Mouse (Mus musculus): ENCODE measurements around the gene Snx6. TPM values are rescaled to one million over a fixed set of nuclear protein-coding genes. Genes with fewer than 3 reads are reported as not detected.
"Not testable (repeated sequence)": the region's sequence is repeated elsewhere in the genome, so short reads cannot be mapped to it uniquely, and the experiment has no call there.

The Snx6 gene
- polyA plus RNA-seq, 1 experiment from 2014 or later = 201 TPM

DNA sequence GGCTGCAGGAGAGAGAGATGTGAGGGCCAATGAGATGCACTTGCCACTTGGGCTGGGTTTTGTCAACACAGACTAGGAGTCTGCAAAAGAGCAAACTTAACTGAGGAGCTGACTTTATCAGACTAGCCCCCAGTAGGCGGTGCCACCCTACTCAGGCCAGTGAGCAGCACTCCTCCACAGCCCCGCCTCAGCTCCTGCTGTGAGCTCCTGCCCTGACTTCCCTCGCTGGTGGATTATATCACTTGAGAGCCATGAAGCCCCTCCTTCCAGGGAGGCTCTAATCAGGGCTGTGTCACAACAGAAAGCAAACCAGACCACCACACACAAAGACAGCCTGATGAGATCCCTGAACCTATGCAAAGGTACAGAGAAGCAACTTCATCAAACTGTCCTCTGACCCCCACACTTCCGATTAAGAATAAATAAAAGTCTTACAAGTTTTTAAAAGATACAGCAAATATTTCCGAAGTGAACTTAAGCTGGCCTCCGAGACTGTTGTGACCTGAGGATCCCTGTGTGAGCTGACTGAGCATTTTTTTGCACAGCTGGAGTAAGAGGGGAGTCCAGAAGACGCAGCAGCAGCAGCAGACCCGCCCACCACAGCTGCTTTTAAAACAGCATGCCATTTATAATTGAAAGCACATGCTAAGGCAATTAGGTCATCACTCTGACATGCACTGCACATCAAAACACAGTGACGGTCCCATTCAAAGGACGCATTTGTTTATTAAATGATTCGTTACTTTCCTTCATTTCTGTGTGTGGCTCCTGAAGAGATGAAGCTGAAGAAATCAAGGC lies 6.0 kb downstream of the Snx6 start:
- no peaks in the 10 kb centered on the region for H3K27me3 ChIP-seq
- 0 out of 2 replicates have a peak overlapping the region, but pooled peaks have one; percentile 6 for H3K4me2 ChIP-seq
- peaks cover 44% of the 10 kb centered on the region for H3K4me1 ChIP-seq (replicated peaks)
- H3K27ac ChIP-seq = no peak overlapping the region
- no peak for ATAC-seq (ENCODE audit: low FRiP score)
- H3K9ac ChIP-seq = no peak overlapping the region
- H3K36me3 ChIP-seq = peaks cover 13% of the 10 kb centered on the region
- no peaks in the 10 kb centered on the region for H3K9me3 ChIP-seq
- 23% methylated on average over 11 of the region's 11 CpGs for WGBS
- H3K4me3 ChIP-seq = no peak overlapping the region

DNA sequence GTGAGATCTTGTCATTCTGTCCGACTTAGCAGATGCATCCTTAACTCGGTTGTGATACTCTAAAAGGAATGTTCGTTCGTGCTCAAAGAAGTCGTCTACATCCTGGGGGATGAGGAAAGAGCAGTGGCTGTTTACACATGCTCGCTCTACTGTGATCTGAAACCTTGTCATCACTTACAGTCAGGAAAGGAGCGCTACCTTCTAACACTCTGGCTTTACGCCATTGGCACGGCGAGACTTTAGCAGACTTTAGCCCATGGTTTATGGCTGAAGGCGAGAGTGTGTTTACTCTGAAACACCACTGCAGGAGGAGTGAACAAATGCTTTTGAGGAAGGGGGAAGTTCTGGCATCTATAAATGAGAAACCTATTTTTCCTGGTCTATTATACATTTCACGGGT lies 31.9 kb downstream of the Snx6 start:
- Histone ChIP-seq H3K4me1 (replicated peaks) (no peaks in the 10 kb centered on the region), H3K4me3 (no peak overlapping the region), H3K36me3 (peaks cover 80% of the 10 kb centered on the region), H3K9ac (no peak overlapping the region), H3K27ac (no peak overlapping the region), H3K27me3 (no peaks in the 10 kb centered on the region), H3K9me3 (no peaks in the 10 kb centered on the region), H3K4me2 (no peak overlapping the region)
- ATAC-seq (ENCODE audit: low FRiP score) = no peak
- 94% methylated on average over 12 of the region's 12 CpGs for WGBS

DNA sequence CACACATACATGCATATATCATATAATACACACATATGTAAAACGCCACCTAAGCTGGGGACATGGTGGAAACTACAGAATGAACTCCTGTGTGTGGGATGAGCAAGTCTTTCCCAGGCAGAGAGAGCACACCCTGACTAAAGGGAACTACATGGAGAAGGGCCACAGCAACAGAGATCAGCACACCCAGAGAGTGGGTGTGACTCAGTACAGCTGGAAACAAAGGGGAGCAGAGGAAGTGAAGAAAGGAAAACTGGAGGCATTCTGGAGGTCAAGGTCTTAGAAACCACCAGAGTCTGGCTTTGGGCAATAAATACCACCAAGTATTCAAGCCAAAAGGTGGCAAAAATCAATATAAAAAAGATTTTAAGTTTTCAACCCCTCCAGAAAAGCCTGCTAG lies 34.8 kb downstream of the Snx6 start:
- H3K9ac ChIP-seq = no peak overlapping the region
- H3K27me3 ChIP-seq = no peaks in the 10 kb centered on the region
- ATAC-seq (ENCODE audit: low FRiP score) = no peak
- WGBS = 97% methylated on average over 1 of the region's 1 CpGs
- H3K36me3 ChIP-seq = peaks cover 80% of the 10 kb centered on the region
- H3K4me2 ChIP-seq = no peak overlapping the region
- H3K9me3 ChIP-seq = no peaks in the 10 kb centered on the region
- no peak overlapping the region for H3K27ac ChIP-seq
- no peaks in the 10 kb centered on the region for H3K4me1 ChIP-seq (replicated peaks)
- H3K4me3 ChIP-seq = no peak overlapping the region

DNA sequence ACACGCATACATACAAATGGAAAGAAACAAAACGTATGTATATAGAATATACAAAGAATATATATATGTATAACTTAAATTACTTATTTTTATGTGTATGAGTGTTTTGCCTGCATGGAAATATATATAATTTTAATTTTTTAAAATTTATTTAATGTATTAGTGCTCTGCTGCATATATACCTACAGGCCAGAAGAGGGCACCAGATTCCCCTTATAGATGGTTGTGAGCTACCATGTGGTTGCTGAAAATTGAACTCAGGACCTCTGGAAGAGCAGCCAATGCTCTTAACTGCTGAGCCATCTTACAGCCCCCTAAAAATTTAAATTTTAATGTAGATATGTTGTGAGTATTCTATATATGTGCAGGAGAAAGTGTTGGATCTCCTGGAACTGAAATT lies 36.7 kb downstream of the Snx6 start:
- no peak overlapping the region for H3K27ac ChIP-seq
- no peak overlapping the region for H3K4me3 ChIP-seq
- no peak for ATAC-seq (ENCODE audit: low FRiP score)
- H3K4me2 ChIP-seq = no peak overlapping the region
- peaks cover 79% of the 10 kb centered on the region for H3K36me3 ChIP-seq
- H3K27me3 ChIP-seq = no peaks in the 10 kb centered on the region
- H3K4me1 ChIP-seq (replicated peaks) = no peaks in the 10 kb centered on the region
- H3K9me3 ChIP-seq = no peaks in the 10 kb centered on the region
- no peak overlapping the region for H3K9ac ChIP-seq
- WGBS = 96% methylated on average over 2 of the region's 2 CpGs

DNA sequence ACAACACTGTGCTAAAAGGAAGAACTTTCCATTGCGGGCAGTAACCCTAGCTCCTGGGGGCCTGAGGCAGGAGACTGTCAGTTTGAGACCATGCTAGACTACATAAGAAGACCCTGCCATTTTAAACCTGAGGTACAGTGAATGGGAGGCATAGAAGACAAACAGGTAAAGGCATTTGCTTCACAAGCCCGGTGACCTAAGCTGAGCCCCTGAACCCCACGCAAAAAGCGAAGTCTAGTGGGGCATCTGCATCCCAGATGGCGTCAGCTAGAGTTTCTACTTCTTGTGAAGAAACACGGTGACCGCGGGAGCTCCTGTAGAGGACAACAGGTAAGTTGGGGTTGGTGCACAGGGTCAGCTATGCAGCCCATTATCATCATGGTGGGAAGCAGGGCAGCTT lies 46.9 kb downstream of the Snx6 start:
- ATAC-seq (ENCODE audit: low FRiP score) = no peak
- Histone ChIP-seq H3K4me2 (no peak overlapping the region), H3K9me3 (no peaks in the 10 kb centered on the region), H3K36me3 (peaks cover 76% of the 10 kb centered on the region), H3K27me3 (no peaks in the 10 kb centered on the region), H3K4me1 (replicated peaks) (no peaks in the 10 kb centered on the region), H3K4me3 (no peak overlapping the region), H3K9ac (no peak overlapping the region), H3K27ac (no peak overlapping the region)
- 97% methylated on average over 8 of the region's 8 CpGs for WGBS

DNA sequence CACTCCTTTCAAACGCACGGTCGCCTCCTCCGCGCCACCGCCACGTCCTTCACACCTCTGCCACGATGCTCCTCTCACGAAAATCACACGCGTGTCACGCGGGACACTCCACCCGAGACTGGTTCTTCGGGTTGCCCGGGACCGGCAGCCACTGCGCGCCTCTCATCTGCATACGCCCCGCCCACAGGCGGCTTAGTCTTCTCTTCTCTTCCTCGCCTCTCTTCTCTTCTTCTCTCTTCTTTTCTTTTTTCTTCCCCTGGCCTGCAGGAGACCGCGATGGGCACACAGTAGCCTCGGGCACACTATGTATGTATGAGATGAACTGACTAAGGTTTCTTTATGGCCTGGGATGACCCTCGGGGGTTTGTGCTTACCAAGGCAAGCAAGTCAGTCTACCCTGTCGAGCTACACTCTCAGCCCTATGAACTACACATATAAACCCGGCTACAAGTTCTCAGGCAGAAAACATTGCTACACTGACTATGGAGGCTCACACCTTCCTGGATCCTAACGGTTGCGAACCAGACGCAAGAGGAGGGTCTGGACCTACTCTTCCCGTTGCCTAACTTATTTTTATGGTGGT lies 56.8 kb downstream of the Snx6 start:
- H3K4me1 ChIP-seq (replicated peaks); H3K9me3 ChIP-seq; H3K36me3 ChIP-seq; H3K4me3 ChIP-seq; H3K27ac ChIP-seq; H3K4me2 ChIP-seq; H3K9ac ChIP-seq; H3K27me3 ChIP-seq: not testable (repeated sequence)
- WGBS = under 1% methylated on average over 10 of the region's 33 CpGs
- peak; percentile 66 for ATAC-seq (ENCODE audit: low FRiP score)

DNA sequence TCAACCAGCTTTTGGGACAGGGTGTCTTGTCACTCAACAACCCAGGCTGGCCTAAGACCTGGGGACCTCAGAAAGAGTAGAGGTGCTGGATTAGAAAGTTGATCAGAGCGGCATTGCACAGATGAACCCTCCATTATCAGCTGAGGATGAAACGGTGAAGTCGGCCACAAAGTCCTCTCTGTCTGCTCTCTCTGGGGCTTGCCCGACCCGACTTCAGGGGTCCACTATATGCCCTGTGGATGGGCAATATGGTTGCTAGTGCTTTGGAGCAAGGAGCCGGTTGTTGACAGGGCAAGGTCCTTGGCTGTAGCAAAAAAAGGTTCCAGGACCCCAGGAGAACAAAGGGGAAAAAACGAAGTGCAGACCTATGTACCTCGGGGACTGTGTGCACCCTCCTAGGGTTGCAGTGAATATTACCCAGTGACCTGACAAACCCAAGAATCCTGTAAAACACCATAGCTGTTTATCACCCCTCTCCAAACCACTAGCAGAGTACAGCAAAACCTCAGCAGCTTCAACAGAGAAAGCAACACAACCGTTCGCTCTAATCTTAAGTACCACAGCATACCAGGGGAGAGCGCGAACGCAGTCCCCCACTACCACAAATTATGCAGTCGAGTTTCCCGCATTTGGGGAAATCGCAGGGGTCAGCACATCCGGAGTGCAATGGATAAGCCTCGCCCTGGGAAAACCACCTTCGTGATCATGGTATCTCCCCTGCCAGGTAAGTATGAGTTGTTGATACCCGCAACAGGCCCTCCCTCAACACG lies 57.4 kb downstream of the Snx6 start:
- H3K36me3 ChIP-seq; H3K4me2 ChIP-seq; H3K9ac ChIP-seq; H3K27me3 ChIP-seq; H3K9me3 ChIP-seq; H3K4me3 ChIP-seq; H3K4me1 ChIP-seq (replicated peaks); H3K27ac ChIP-seq: not testable (repeated sequence)
- no CpG with 5 or more reads among the region's 21 CpGs for WGBS
- ATAC-seq (ENCODE audit: low FRiP score) = peak; percentile 83

DNA sequence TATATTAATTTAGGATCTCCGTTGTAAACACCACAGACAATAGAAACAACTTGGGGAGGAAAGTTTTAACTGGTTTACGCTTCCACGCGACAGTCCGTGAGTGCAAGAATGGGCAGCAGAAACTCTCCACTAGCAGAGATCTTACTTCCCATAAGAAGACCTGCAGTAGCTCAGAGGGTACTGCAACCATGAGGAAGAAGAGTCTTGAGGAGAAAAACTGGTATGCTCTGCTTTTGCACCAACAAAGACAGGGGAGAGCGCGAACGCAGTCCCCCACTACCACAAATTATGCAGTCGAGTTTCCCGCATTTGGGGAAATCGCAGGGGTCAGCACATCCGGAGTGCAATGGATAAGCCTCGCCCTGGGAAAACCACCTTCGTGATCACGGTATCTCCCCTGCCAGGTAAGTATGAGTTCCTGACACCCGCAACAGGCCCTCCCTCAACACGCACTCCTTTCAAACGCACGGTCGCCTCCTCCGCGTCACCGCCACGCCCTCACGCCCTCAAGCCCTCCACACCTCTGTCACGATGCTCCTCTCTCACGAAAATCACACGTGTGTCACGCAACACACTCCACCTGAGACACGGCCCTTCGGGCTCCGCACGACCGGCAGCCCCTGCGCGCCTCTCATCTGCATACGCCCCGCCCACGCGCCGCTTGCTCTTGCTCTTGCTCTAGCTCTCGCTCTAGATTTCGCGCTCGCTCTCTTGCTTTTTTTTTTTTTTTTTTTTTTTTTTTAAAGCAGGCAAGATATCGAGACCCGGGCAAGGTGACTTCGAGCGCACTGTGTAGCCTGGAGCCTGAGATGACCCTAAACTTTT lies 61.0 kb downstream of the Snx6 start:
- not testable (repeated sequence) for H3K9me3 ChIP-seq; H3K9ac ChIP-seq; H3K27ac ChIP-seq; H3K4me3 ChIP-seq; H3K27me3 ChIP-seq; H3K4me1 ChIP-seq (replicated peaks); H3K36me3 ChIP-seq
- H3K4me2 ChIP-seq = 0 out of 2 replicates have a peak overlapping the region, but pooled peaks have one; percentile 27
- peak; percentile 60 for ATAC-seq (ENCODE audit: low FRiP score)
- WGBS = 0% methylated on average over 8 of the region's 49 CpGs

DNA sequence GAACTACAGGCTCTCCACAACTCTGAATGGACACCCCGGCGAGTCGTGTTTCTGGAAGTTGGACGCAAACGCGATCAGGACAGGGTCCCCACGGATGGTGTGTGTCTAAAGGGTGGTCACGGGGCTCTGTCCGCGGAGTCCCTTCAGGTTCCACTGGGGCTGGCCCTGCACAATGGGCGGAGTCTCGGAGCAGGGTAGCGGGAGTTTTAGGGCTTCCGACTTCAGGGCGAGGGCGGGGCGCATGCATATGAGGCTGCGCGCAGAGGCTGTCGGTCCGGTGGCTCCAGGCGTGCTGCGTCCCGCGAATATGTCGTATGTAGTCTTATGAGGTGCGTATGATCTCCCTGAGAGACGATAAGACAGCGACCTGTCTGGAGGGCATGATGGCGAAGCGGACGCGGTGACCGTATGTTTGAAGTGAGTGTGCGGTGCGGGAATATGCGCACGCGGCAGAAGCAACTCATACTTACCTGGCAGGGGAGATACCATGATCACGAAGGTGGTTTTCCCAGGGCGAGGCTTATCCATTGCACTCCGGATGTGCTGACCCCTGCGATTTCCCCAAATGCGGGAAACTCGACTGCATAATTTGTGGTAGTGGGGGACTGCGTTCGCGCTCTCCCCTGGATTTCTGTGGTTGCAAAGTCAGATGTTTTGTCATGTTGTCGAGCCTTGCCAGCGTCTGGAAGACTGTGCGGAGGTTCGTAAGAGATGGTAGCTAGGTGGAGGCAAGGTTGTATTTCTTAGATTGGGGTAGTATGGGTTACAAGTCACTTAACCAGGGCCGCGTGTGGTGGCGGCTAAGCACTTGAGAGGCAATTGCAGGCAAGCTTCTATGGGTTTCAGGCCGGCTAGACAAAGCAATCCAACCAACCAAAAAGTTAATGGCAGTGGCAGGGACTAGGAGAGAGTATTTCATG lies 66.1 kb downstream of the Snx6 start:
- H3K9ac ChIP-seq; H3K36me3 ChIP-seq; H3K9me3 ChIP-seq; H3K4me2 ChIP-seq; H3K4me3 ChIP-seq; H3K27me3 ChIP-seq; H3K4me1 ChIP-seq (replicated peaks); H3K27ac ChIP-seq: not testable (repeated sequence)
- WGBS = no CpG with 5 or more reads among the region's 56 CpGs
- peak; percentile 91 for ATAC-seq (ENCODE audit: low FRiP score)

DNA sequence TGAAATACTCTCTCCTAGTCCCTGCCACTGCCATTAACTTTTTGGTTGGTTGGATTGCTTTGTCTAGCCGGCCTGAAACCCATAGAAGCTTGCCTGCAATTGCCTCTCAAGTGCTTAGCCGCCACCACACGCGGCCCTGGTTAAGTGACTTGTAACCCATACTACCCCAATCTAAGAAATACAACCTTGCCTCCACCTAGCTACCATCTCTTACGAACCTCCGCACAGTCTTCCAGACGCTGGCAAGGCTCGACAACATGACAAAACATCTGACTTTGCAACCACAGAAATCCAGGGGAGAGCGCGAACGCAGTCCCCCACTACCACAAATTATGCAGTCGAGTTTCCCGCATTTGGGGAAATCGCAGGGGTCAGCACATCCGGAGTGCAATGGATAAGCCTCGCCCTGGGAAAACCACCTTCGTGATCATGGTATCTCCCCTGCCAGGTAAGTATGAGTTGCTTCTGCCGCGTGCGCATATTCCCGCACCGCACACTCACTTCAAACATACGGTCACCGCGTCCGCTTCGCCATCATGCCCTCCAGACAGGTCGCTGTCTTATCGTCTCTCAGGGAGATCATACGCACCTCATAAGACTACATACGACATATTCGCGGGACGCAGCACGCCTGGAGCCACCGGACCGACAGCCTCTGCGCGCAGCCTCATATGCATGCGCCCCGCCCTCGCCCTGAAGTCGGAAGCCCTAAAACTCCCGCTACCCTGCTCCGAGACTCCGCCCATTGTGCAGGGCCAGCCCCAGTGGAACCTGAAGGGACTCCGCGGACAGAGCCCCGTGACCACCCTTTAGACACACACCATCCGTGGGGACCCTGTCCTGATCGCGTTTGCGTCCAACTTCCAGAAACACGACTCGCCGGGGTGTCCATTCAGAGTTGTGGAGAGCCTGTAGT lies 76.4 kb downstream of the Snx6 start:
- H3K27me3 ChIP-seq; H3K36me3 ChIP-seq; H3K4me2 ChIP-seq; H3K9ac ChIP-seq; H3K4me3 ChIP-seq; H3K9me3 ChIP-seq; H3K4me1 ChIP-seq (replicated peaks); H3K27ac ChIP-seq: not testable (repeated sequence)
- WGBS = no CpG with 5 or more reads among the region's 56 CpGs
- peak; percentile 92 for ATAC-seq (ENCODE audit: low FRiP score)

DNA sequence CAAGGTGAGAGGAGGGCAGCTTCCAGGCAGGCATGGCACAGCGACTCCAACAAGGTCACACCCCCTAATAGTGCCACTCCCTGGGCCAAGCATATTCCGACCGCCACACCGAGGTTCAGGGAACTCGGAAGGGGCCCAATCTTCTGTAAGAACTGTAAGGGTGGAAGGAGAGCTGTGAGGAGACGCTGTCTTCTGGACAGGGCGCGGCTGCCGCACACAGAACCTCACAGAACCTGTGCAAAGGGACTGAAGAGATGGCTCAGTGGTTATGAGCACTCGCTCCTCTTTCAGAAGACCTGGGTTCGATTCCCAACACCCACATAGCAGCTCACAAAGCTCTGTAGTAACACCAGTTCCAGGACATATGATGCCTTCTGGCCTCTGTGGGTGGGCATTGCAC lies 78.0 kb downstream of the Snx6 start:
- ATAC-seq (ENCODE audit: low FRiP score); H3K4me3 ChIP-seq; H3K27ac ChIP-seq; H3K9ac ChIP-seq; H3K4me1 ChIP-seq (replicated peaks); H3K9me3 ChIP-seq; H3K4me2 ChIP-seq; H3K36me3 ChIP-seq; H3K27me3 ChIP-seq: not testable (repeated sequence)
- WGBS = 86% methylated on average over 5 of the region's 11 CpGs

Data from hindbrain, embryonic 13.5 days (tissue).